Mouse (Mus musculus) spleen, postnatal 10 days (tissue): Measurements from ENCODE around the gene Rbm12.

Experiments
- DNase-seq, 2 experiments: peaks; one replicate each; pipeline ENCODE4 v3.0.0; 2021 to 2022; ENCODE audit warnings: low spot score in 2 of 2

Gene Rbm12

DNA sequence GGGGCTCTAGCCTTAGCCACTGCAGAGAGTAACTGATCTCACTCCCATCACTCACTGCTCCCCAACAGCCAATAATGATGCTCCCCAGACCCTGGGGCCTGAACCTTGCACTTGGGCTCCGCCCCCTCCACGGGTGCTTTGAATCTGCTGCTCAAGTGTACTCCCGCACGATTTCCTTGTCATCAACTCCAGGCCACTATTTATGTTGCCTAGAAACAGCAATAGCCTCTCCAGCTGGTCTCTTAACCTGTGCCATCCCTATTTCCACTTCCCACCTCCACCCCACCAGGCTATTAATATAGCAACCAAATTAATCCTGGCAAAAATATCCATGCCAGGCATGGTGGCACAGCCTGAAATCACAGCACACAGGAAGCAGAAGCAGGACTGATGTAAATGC is 32.1 kb downstream of the Rbm12 start:
- no peak for DNase-seq

- no peak for DNase-seq
Observed at GRCm38 (mm10) chr2:156079183-156079560, 32.6 kb downstream of the Rbm12 start.

DNA sequence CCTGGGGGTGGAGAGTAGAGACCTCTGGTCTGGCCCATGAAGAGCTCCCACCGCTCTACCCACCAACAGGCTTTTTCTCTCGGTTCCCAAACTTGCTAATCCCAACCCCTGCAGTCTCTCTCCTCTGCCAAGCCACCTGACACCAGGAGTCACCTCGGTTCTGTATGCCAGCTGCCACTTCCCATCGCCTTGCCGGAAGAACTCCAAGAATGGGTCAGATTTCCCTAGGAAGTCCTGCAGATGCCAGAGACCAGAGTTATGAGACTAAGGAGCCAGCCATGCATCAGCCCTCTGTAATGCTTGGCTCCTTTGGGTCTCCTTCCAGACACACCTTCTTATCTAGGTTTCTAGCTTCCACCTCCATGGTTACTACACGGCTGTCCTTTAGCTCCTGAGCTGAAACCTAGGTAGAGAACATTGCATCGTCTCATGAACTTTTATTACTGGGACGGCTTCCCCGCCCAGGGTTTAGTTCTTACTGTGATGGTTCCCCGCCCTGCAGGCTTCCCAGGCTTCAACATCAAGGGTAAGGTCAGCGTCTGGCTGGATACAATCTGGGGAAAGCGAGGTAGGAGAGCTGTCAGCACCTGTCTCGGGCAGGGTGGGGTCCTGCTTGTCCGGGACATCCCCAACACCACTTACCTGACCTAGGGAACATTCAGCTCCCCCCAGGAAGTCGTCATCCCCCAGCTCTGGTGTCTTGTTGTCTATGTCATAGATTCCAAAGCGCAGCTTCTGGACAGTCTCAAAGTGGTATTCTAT is 33.2 kb downstream of the Rbm12 start:
- DNase-seq: no peak

- DNase-seq: no peak
Observed at GRCm38 (mm10) chr2:156077461-156077860, 34.3 kb downstream of the Rbm12 start.

- DNase-seq: no peak
Observed at GRCm38 (mm10) chr2:156073725-156074124, 38.1 kb downstream of the Rbm12 start.

DNA sequence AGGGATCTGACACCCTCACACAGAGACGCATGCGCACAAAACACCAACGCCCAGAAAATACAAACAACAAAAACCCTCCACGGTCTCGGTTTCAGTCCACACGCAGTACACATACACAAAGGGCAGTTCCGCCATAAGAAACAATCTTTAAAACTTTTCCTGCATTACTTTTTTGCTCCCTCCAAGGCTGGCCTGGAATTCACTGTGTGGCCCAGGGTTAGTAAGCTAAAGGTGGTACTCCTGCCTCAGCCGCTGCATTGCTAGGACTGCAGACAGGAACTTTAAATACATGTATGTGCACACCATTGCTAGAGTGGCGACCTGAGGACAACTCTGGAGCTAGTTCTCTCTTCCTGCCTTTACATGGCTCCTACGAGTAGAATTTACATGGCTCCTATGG is 40.5 kb downstream of the Rbm12 start:
- no peak for DNase-seq

GRCm38 (mm10) chr2:156067916-156068315 is 43.9 kb downstream of the Rbm12 start:
- no peak for DNase-seq

DNA sequence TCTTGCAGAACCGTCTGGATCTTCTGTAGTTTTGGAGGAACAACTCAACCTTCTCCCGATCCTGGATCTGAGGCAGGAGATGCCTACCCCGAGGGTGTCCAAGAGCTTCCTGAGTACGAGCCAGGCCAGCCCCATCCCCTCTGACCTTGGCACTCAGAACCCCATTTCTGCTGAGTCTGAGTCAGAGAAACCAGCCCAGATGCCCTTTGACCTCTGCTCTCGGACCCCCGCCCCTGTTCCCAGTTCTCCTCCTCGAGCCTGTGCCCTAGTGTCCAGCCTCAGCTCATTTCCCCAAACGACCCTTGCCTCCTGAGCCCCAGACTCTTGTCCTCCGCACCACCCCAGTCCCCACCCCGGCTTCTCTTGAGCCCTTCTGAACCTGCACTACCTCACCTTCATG is 45.7 kb downstream of the Rbm12 start:
- no peak for DNase-seq

DNA sequence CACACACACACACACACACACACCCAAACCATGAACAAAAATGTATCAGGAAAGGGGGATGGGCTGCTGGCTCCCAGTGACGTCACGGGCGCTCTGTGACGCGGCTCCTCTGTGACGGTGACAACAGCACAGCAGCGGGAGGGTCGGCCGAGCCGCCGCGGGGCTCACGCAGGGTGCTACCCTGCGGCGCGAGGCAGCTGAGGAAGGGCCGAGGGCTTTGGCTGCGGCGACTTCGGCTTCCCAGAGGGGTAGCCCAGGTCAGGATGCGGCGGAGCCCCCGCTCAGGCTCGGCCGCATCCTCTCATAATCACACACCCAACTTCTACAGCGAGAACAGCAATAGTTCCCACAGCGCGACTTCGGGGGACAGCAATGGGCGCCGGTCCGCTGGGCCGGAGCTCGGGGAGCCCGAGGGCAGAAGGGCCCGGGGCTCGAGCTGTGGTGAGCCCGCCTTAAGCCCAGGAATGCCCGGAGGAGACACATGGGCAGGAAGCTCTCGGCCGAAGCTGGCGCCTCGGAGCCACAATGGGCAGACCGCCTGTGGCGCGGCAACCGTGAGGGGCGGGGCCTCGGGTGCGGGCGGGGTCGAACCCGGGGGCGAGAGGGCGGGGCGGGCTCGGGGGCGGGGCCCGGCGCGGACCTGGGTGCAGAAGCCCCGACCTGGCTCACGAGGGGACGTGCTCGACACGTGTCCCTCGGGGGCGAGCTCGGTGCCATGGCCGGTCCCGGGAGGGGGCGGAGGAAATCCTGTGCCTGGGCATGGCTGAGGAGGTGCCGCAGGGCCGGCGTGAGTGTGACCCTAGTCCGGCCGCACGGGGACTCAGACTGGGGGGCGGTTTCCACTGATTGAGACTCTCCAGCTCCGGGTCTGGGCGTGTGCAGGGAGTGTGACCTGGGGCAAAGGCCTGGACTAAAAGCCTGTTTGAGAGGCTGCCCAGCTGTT is 46.4 kb downstream of the Rbm12 start, which contains the start of gene Spag4:
TSS of gene Spag4 (plus strand) at position 77 of the 943 bp plus-strand sequence.
- peak; percentile 75 to 83 for DNase-seq

DNA sequence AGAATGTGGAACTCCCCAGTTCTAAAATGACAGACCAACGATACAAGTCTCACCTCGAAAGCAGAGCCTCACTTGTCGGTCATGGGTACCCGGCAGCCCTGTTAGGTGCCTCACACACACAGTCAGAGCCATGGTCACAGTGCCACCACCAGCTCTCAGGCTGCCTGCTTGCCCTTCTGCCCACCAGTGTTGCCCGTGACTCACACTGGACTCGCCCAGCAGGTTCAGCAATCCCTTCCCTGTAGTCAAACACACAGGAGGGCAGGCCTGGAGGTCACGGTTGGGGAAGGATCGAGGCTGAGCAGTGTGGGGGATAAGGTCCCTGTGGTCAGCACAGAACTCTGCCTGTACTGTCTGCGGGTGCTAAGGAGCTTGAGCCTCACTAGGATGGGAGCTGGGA is 59.0 kb downstream of the Rbm12 start, which contains the start of gene Fer1l4:
TSS of gene Fer1l4 (minus strand) at position 132 of the 400 bp plus-strand sequence.
- DNase-seq: no peak

- DNase-seq: peak in 1 of 2 experiments; percentile 32
Observed at GRCm38 (mm10) chr2:156047929-156048328, 63.8 kb downstream of the Rbm12 start.

GRCm38 (mm10) chr2:156042903-156043302 is 68.9 kb downstream of the Rbm12 start:
- DNase-seq: no peak
